Mouse (Mus musculus) hindbrain, embryonic 11.5 days (tissue): ENCODE measurements around the gene Mapk1. TPM values are rescaled to one million over a fixed set of nuclear protein-coding genes. Genes with fewer than 3 reads are reported as not detected.
"Not testable (repeated sequence)": the region's sequence is repeated elsewhere in the genome, so short reads cannot be mapped to it uniquely, and the experiment has no call there.

Experiments
- ATAC-seq: fragments of 200-750 bp; cut with Nextera tagmentation; 2 replicates; pipeline ENCODE4 v1.8.0; 2017; ENCODE audit warnings: mild to moderate bottlenecking, moderate TSS enrichment, moderate library complexity; ENCODE audit not compliant: low FRiP score
- DNase-seq: peaks from one replicate; pipeline ENCODE4 v3.0.0-alpha.2; 2015; ENCODE audit warnings: low spot score
- H3K27ac ChIP-seq: fragments of 300-500 bp; sonication (generic); 2 replicates; pipeline ENCODE4 v1.5.1; 2014; ENCODE audit warnings: mild to moderate bottlenecking, low read depth, low read length
- H3K27me3 ChIP-seq: fragments of 300-500 bp; sonication (generic); 2 replicates; pipeline ENCODE4 v1.6.1; 2014; ENCODE audit warnings: mild to moderate bottlenecking, low read length, moderate library complexity, mixed read lengths; ENCODE audit not compliant: control insufficient read depth, insufficient read depth
- H3K36me3 ChIP-seq: fragments of 300-500 bp; sonication (generic); 2 replicates; pipeline ENCODE4 v1.6.1; 2014; ENCODE audit warnings: mild to moderate bottlenecking, low read length, moderate library complexity, mixed read lengths; ENCODE audit not compliant: control insufficient read depth, insufficient read depth
- H3K4me1 ChIP-seq: fragments of 300-500 bp; sonication (generic); replicated peaks from 2 replicates; pipeline ENCODE4 v1.6.1; 2014; ENCODE audit warnings: low read length, mixed read lengths; ENCODE audit not compliant: control insufficient read depth, insufficient read depth
- H3K4me2 ChIP-seq: fragments of 300-500 bp; sonication (generic); replicated peaks from 2 replicates; pipeline ENCODE4 v1.6.1; 2014; ENCODE audit warnings: mild to moderate bottlenecking, low read depth, low read length
- H3K4me3 ChIP-seq: fragments of 300-500 bp; sonication (generic); 2 replicates; pipeline ENCODE4 v1.5.1; 2014; ENCODE audit warnings: low read depth, low read length
- H3K9ac ChIP-seq: fragments of 300-500 bp; sonication (generic); 2 replicates; pipeline ENCODE4 v1.6.1; 2014; ENCODE audit warnings: low read depth, low read length
- H3K9me3 ChIP-seq: fragments of 300-500 bp; sonication (generic); 2 replicates; pipeline ENCODE4 v1.6.1; 2016; ENCODE audit warnings: low read length; ENCODE audit not compliant: control insufficient read depth
- WGBS: fragments of 180-500 bp; shearing (Covaris S2); extraction: QIAGEN DNeasy Blood & Tissue Kit; methylation state at CpG from one replicate; pipeline ENCODE4 v1.1.7; 2014; 5-methylcytosine and 5-hydroxymethylcytosine counted together
- polyA plus RNA-seq: library from polyadenylated mRNA; unstranded; fragments of >200 nt; fragmentation: Nextera tagmentation; extraction: Ambion mirVana; gene quantifications from 2 replicates; pipeline ENCODE4 v1.2.1, GENCODE M21; 2014

Mapk1 gene
- polyA plus RNA-seq, 1 experiment from 2014 or later = 199 TPM

DNA sequence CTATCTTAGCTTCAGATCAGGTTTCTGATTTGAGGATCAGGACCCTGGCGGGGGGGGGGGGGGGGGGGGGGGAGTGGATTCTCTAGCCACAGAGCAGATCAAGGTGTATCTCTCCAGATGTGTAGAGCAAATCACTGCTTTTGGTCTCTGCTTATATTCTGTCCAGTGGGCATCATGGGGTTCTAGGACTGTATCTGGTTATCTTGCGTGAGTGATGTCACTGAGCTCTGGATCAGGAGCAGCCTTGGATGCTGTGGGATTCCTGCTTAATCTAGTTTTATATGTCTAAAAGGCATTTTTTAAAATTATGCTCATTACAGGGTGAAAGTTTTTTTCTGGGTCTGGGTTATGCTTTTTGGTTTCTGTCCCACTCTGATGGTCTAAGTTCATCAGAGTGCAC, 546 bp upstream of the Mapk1 start:
- H3K27me3 ChIP-seq = no peaks in the 10 kb centered on the region
- H3K9me3 ChIP-seq = no peaks in the 10 kb centered on the region
- no peaks in the 10 kb centered on the region for H3K36me3 ChIP-seq
- DNase-seq (no peak), ATAC-seq (peak; percentile 68)
- H3K4me3 ChIP-seq = peak overlapping the region; percentile 98
- WGBS = 57% methylated on average over 2 of the region's 2 CpGs
- H3K4me1 ChIP-seq = no peaks in the 10 kb centered on the region
- H3K4me2 ChIP-seq = peak overlapping the region; percentile 58
- H3K27ac ChIP-seq = no peak overlapping the region
- peak overlapping the region; percentile 93 for H3K9ac ChIP-seq

DNA sequence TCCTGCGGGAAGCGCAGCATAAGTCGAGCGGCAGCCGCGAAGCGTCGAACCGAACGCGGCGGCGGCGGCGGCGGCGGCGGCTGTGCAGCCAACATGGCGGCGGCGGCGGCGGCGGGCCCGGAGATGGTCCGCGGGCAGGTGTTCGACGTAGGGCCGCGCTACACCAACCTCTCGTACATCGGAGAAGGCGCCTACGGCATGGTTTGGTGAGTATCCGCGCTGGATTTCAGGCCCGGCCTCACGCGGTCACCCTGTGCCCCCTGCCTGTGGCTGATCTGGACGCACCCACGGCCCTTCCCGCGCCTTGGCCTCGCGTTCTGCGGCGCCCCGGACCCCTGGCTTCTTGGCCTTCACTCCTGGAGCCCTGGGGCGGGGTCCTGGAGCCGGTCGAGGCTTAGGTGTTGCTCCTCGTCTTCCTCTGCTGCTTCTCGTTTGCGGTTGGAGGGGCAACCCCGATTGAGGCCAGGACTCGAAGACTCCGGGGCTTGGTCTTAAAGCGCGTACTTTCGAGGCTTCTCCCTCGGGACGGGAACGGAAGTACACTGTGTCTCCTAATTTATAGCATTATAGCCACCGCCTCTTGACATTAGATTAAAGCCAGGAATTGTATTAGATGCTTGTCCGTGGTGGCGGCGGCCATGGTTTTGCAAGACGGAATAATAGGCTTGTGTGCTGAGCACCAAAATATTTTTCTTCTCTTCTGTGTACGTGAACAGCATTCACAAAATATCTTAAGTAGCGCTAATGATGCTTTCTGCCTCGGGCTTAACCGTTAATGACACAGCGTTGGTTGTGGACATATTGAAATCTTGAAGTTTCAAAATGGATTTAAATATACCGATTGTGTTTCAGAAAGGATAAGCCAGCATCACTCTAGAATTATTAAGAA, 596 bp downstream of the Mapk1 start:
- WGBS = under 1% methylated on average over 67 of the region's 75 CpGs
- Histone ChIP-seq H3K36me3 (0 out of 2 replicates have a peak, but pooled peaks cover 3% of the 10 kb centered on the region), H3K9me3 (no peaks in the 10 kb centered on the region), H3K27ac (peak overlapping the region; percentile 86), H3K27me3 (no peaks in the 10 kb centered on the region), H3K9ac (peak overlapping the region; percentile 93), H3K4me2 (peak overlapping the region; percentile 58), H3K4me3 (peak overlapping the region; percentile 98), H3K4me1 (no peaks in the 10 kb centered on the region)
- DNase-seq (peak; percentile 73), ATAC-seq (peak; percentile 81)

DNA sequence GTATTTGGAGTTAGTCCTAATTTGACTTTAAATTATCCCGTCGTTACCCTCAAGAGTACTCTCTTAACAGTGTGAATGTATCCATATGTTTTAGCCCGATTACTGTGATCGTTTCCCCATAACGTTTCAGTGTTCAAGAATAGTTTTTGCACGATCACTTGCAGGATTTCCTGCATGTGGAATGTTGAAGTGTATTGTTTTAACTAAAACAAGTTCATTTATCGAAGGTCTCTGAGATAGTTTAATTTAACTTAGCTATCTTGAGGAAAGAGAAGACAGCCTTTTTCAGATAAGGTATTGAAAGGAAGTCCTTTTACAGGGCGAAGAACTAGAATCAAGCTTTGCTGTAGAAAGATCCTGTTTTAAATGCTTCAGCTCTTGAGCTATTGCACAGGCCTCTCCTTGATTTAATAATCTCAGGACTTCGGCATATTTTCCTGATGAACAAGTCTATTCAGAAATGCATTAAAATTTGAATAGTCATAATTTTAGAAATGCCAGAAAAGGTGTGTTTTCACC, 1.3 kb downstream of the Mapk1 start:
- Histone ChIP-seq H3K4me2 (peak overlapping the region; percentile 58), H3K9ac (peak overlapping the region; percentile 93; the same call in 1 of the 2 replicates), H3K36me3 (0 out of 2 replicates have a peak, but pooled peaks cover 3% of the 10 kb centered on the region), H3K27me3 (no peaks in the 10 kb centered on the region), H3K27ac (no peak overlapping the region), H3K4me1 (no peaks in the 10 kb centered on the region), H3K9me3 (no peaks in the 10 kb centered on the region), H3K4me3 (peak overlapping the region; percentile 98)
- ATAC-seq (no peak), DNase-seq (no peak)
- 35% methylated on average over 9 of the region's 9 CpGs for WGBS

DNA sequence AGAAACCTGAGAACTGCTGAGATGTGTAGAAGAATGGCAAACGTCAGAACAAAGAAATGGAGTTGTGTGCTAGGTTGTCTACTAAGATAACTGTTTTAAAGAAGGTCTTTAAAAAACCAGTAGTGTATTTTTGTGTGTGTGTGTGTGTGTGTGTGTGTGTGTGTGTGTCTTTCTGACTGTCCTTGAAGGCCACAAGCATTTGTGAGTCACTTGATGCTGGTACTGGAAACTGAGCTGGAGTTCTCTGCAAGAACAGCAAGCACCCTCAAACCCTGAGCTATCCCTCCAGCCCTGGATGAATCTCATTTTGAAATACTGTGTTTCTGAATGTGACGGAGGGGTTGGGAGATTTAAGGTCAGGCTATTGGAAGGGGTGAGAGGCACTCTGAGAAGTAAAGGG, 4.1 kb downstream of the Mapk1 start:
- Histone ChIP-seq H3K4me1 (no peaks in the 10 kb centered on the region), H3K36me3 (0 out of 2 replicates have a peak, but pooled peaks cover 3% of the 10 kb centered on the region)
- WGBS = 85% methylated on average over 2 of the region's 2 CpGs

DNA sequence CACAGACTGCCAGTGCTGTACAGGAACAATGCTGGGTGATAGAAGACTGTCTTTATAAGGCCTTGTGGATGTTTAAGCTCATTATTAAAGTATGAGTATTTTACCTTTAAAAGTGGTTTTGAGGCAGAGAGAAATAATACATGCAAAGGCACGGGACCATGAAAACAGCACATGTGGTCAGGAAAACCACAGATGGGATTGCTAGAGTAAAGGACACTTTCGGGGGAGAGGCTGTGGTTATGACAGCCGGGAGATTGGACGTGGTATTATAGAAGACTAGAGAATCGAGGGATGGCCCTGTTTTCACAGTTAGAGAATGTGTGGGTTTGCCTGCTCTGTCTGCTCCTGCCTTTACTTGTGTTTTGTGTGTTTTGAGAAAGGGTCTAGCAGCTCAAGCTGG, 5.7 kb downstream of the Mapk1 start:
- 0 out of 2 replicates have a peak, but pooled peaks cover 3% of the 10 kb centered on the region for H3K36me3 ChIP-seq
- H3K27ac ChIP-seq = no peak overlapping the region
- H3K4me1 ChIP-seq = no peaks in the 10 kb centered on the region
- H3K4me2 ChIP-seq = no peak overlapping the region
- no peak overlapping the region for H3K9ac ChIP-seq
- no peak overlapping the region for H3K4me3 ChIP-seq
- ATAC-seq (no peak), DNase-seq (no peak)
- WGBS = 94% methylated on average over 5 of the region's 5 CpGs
- H3K27me3 ChIP-seq = no peaks in the 10 kb centered on the region
- H3K9me3 ChIP-seq = no peaks in the 10 kb centered on the region

More for the DNA sequence above, 4.1 kb downstream of the Mapk1 start:
- Histone ChIP-seq H3K4me2 (no peak overlapping the region), H3K27ac (no peak overlapping the region), H3K4me3 (no peak overlapping the region), H3K9me3 (no peaks in the 10 kb centered on the region), H3K27me3 (no peaks in the 10 kb centered on the region), H3K9ac (no peak overlapping the region)
- ATAC-seq = no peak
- DNase-seq = no peak

DNA sequence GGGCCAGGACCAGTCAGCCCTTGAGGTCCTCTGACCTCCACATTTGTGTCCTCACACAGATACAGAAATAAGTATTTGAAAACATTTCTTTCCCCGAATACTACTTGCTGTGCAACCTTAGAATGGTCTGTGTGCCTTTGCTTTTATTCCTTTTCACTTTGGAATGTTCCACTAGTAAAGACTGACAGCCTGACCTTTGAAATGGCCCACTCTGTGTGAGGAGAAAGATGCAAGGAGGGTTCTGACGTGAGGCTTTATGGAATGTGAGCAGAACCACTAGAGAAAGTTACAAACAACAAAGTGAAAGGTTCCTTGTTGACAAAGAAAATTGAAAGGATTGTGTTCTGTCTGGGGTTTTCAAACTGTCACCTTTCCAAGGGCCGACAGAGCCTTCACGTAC, 6.8 kb downstream of the Mapk1 start:
- Histone ChIP-seq H3K4me3 (no peak overlapping the region), H3K4me1 (no peaks in the 10 kb centered on the region), H3K27me3 (no peaks in the 10 kb centered on the region), H3K9ac (no peak overlapping the region), H3K27ac (no peak overlapping the region), H3K36me3 (0 out of 2 replicates have a peak, but pooled peaks cover 3% of the 10 kb centered on the region), H3K4me2 (no peak overlapping the region), H3K9me3 (no peaks in the 10 kb centered on the region)
- no peak for DNase-seq
- no peak for ATAC-seq
- WGBS = 83% methylated on average over 4 of the region's 4 CpGs

DNA sequence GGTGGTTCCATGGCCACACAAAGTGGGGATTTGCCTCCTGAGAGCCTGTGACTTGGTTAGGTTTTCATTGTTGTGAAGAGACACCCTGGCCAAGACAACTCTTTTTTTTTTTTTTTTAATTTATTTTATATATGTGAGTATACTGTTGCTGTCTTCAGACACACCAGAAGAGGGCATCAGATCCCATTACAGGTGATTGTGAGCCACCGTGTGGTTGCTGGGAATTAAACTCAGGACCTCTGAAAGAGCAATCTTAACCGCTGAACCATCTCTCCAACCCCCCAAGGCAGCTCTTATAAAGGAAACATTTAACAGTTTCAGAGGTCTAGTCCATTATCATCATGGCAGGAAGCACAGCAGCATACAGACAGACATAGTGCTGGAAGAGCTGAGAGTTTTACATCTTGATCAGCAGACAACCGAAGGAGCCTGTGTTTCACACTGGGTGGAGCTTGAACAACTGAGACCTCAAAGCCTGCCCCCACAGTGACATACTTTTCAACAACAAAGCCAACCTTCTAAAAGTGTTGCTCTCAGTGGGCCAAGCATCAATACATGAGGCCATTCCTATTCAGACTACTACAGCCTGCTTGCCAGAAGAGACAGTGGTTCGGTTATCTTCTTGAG, 11.4 kb downstream of the Mapk1 start:
- no peak overlapping the region for H3K9ac ChIP-seq
- no peaks in the 10 kb centered on the region for H3K9me3 ChIP-seq
- no peak overlapping the region for H3K4me2 ChIP-seq
- no peak for ATAC-seq
- no peak for DNase-seq
- no peak overlapping the region for H3K27ac ChIP-seq
- 93% methylated on average over 4 of the region's 4 CpGs for WGBS
- H3K36me3 ChIP-seq = no peaks in the 10 kb centered on the region
- no peaks in the 10 kb centered on the region for H3K4me1 ChIP-seq
- H3K27me3 ChIP-seq = no peaks in the 10 kb centered on the region
- no peak overlapping the region for H3K4me3 ChIP-seq

DNA sequence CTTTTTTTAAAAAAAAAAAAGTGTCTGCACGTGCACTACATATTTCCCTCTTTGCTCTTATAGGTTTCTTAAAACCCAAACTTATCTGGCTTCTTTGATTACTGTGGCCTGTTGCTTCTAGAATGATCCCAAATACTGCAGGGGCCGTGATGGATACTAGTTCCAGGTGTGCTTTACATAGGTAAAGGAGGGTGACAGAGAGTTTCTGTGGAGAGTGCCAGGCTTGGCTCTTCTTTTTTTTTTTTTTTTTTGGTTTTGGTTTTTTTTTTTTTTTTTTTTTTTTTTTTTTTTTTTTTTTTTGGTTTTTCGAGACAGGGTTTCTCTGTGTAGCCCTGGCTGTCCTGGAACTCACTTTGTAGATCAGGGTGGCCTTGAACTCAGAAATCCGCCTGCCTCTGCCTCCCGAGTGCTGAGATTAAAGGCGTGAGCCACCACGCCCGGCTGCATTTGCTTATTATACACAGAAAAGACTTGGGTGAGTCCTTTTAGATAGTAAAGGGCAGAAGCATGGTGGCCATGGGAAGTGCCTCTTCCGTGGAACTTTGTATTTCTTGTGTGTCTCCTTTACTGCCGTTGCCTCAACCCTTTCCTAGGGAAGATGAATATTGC, 13.0 kb downstream of the Mapk1 start:
- DNase-seq, H3K9ac ChIP-seq, H3K4me3 ChIP-seq, H3K9me3 ChIP-seq, H3K27ac ChIP-seq, ATAC-seq, H3K4me1 ChIP-seq, H3K36me3 ChIP-seq, H3K4me2 ChIP-seq, H3K27me3 ChIP-seq: not testable (repeated sequence)
- WGBS = 95% methylated on average over 10 of the region's 10 CpGs
